Mouse (Mus musculus): ENCODE results near the gene Lhx4. TPM values are rescaled to one million over a fixed set of nuclear protein-coding genes. Genes with fewer than 3 reads are reported as not detected.

The Lhx4 gene
- total and polyA plus RNA-seq, 3 experiments = not detected

DNA sequence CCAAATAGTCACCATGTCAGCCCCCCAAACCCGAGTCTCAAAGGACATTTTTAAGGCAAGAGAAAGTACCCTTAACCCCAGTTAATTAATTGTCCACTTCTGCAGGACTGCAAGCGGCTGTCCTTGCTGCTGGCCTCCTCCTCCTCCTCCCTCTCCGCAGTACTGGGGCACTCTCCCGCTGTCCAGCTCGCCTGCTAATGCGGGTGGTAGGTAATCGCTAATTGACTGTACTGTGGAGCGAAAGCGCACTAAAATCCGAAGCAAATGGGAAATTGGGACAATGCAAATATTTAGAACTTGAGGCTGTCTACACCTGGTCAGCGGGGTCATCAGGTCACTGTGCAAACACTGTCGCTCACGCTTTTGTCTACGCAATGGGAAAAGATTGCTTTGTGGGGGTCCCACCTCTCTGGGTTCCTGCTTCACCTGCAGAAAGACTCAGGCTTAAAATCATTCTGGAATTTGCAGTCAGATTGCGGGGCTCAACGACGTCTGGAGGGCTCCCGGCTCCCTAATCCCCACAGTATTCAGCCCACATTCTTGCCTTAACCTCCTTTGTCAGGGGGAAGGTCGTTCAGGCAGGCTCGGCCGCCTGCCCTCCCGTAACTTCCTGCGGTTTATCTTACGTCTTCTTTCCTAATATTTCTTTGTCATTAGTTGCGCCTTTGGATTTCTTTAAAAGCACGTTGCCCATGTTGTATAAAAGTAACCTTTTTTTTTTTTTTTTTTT is 15.2 kb downstream of the Lhx4 start:
- DNase-seq (ENCODE audit: low read depth, low spot score) = no peak
- H3K27me3 ChIP-seq (ENCODE audit: control insufficient read depth in 1 of 2, insufficient read depth in 2 of 2, low read length in 2 of 2) = no peaks in the 10 kb centered on the region; a peak in 2 of 4 replicates
- H3K4me3 ChIP-seq (ENCODE audit: control insufficient read depth in 1 of 2, insufficient read depth in 1 of 2, low read depth in 2 of 2, low read length in 2 of 2) = no peak overlapping the region
- no peaks in the 10 kb centered on the region for H3K79me2 ChIP-seq (ENCODE audit: control insufficient read depth, insufficient read depth, low read length, poor library complexity)
- no peaks in the 10 kb centered on the region for H3K36me3 ChIP-seq (ENCODE audit: control insufficient read depth in 1 of 2, insufficient read depth in 2 of 2, low read length in 2 of 2)
- H3K9ac ChIP-seq (ENCODE audit: control insufficient read depth, low read depth, low read length, poor library complexity, severe bottlenecking) = no peak overlapping the region
- H3K9me3 ChIP-seq (replicated peaks; ENCODE audit: insufficient read depth, low read length) = no peaks in the 10 kb centered on the region
- no peak overlapping the region for H3K27ac ChIP-seq (ENCODE audit: control insufficient read depth, low read depth, low read length)
- TF ChIP-seq ZMIZ1 (IDR thresholded peaks at IDR 0.05; ENCODE audit: low read depth, low read length) (no peak), USF1 (IDR thresholded peaks at IDR 0.05; ENCODE audit: low read depth, low read length) (no peak), E2F4 (IDR thresholded peaks at IDR 0.05; ENCODE audit: borderline replicate concordance, low read depth, low read length) (no peak), CHD2 (IDR thresholded peaks at IDR 0.05; ENCODE audit: low read length) (no peak), MYC (IDR thresholded peaks at IDR 0.05; ENCODE audit: low read depth, low read length) (no peak), POLR2AphosphoS2 (IDR thresholded peaks at IDR 0.05; ENCODE audit: low read length) (no peak)
- no peaks in the 10 kb centered on the region for H3K4me1 ChIP-seq (ENCODE audit: control insufficient read depth in 1 of 2, insufficient read depth in 2 of 2, low read length in 2 of 2)

DNA sequence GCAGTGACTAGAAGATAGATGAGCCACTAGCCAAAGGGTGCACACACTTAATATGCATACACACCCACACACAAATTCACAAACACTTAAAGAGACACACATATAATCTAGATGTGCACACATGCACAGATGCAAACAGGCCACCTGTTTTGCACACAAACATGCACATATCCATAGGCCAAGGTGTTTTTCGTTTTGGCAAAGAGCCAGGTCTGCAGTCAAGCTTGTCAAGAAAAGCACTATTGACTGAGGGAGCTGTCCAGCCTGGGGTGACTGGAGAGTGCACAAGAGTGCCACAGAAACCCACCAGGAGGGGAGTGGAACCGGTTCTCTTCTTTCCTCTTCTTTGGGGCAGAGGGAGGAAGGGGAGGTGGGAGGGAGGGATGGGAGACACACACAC is 20.3 kb downstream of the Lhx4 start:
- no peaks in the 10 kb centered on the region for H3K36me3 ChIP-seq (ENCODE audit: control insufficient read depth in 1 of 2, insufficient read depth in 2 of 2, low read length in 2 of 2)
- H3K79me2 ChIP-seq (ENCODE audit: control insufficient read depth, insufficient read depth, low read length, poor library complexity) = no peaks in the 10 kb centered on the region
- no peak for TF ChIP-seq GABPA (IDR thresholded peaks at IDR 0.05; ENCODE audit: low read depth, low read length)
- TF ChIP-seq CTCF (IDR thresholded peaks at IDR 0.05 in 2 of 3, conservative IDR thresholded peaks at IDR 0.05 in 1 of 3; ENCODE audit: control insufficient read depth in 1 of 3, insufficient read depth in 1 of 3, low read depth in 2 of 3, low read length in 3 of 3, poor library complexity in 1 of 3, severe bottlenecking in 1 of 3) = no peak
- TF ChIP-seq SMC3 (IDR thresholded peaks at IDR 0.05; ENCODE audit: low read depth, low read length) = no peak
- TF ChIP-seq POLR2AphosphoS5 (IDR thresholded peaks at IDR 0.05; ENCODE audit: borderline replicate concordance, low read depth, low read length) = no peak
- TF ChIP-seq ELF1 (IDR thresholded peaks at IDR 0.05; ENCODE audit: low read depth, low read length) = no peak
- no peak for TF ChIP-seq USF2 (IDR thresholded peaks at IDR 0.05; ENCODE audit: borderline replicate concordance in 1 of 2, insufficient read depth in 1 of 2, low read depth in 1 of 2, low read length in 2 of 2)
- no peak for TF ChIP-seq MAX (IDR thresholded peaks at IDR 0.05; ENCODE audit: low read length)
- no peak for TF ChIP-seq ZNF384 (IDR thresholded peaks at IDR 0.05; ENCODE audit: low read depth, low read length)
- no peak for TF ChIP-seq E2F4 (IDR thresholded peaks at IDR 0.05; ENCODE audit: borderline replicate concordance, low read depth, low read length)
- TF ChIP-seq CHD2 (IDR thresholded peaks at IDR 0.05; ENCODE audit: low read length) = no peak
- TF ChIP-seq TAL1 (IDR thresholded peaks at IDR 0.05; ENCODE audit: low read length) = no peak
- TF ChIP-seq MYC (IDR thresholded peaks at IDR 0.05; ENCODE audit: low read depth, low read length) = no peak
- no peak for TF ChIP-seq RAD21 (IDR thresholded peaks at IDR 0.05; ENCODE audit: low read depth, low read length)
- no peak for TF ChIP-seq POLR2A (IDR thresholded peaks at IDR 0.05; ENCODE audit: control insufficient read depth in 1 of 2, insufficient read depth in 1 of 2, low read depth in 1 of 2, low read length in 2 of 2, poor library complexity in 1 of 2)
- TF ChIP-seq BHLHE40 (IDR thresholded peaks at IDR 0.05; ENCODE audit: borderline replicate concordance, low read depth, low read length) = no peak
- TF ChIP-seq MXI1 (IDR thresholded peaks at IDR 0.05; ENCODE audit: low read depth, low read length) = no peak
- TF ChIP-seq MAFK (IDR thresholded peaks at IDR 0.05; ENCODE audit: borderline replicate concordance, low read depth, low read length) = no peak
- no peak for TF ChIP-seq POLR2AphosphoS2 (IDR thresholded peaks at IDR 0.05; ENCODE audit: low read length)
- TF ChIP-seq JUND (IDR thresholded peaks at IDR 0.05; ENCODE audit: low read depth, low read length) = no peak
- no peak for TF ChIP-seq SIN3A (IDR thresholded peaks at IDR 0.05; ENCODE audit: low read length)
- H3K27me3 ChIP-seq (ENCODE audit: control insufficient read depth in 1 of 2, insufficient read depth in 2 of 2, low read length in 2 of 2) = no peaks in the 10 kb centered on the region; a peak in 1 of 4 replicates
- DNase-seq (ENCODE audit: low read depth, low spot score) = peak; percentile 44
- no peak overlapping the region for H3K4me3 ChIP-seq (ENCODE audit: control insufficient read depth in 1 of 2, insufficient read depth in 1 of 2, low read depth in 2 of 2, low read length in 2 of 2)
- no peak overlapping the region for H3K9ac ChIP-seq (ENCODE audit: control insufficient read depth, low read depth, low read length, poor library complexity, severe bottlenecking)
- no peaks in the 10 kb centered on the region for H3K9me3 ChIP-seq (replicated peaks; ENCODE audit: insufficient read depth, low read length)
- H3K27ac ChIP-seq (ENCODE audit: control insufficient read depth, low read depth, low read length) = no peak overlapping the region
- no peaks in the 10 kb centered on the region for H3K4me1 ChIP-seq (ENCODE audit: control insufficient read depth in 1 of 2, insufficient read depth in 2 of 2, low read length in 2 of 2)

All from MEL (cell line).